ENCODE assay signal across 9 mouse cellular contexts in genomic region chr3:105372371-105372828, GRCm38 (mm10).
A peak's percentile ranks its signal among the peaks of the same experiment; 100 is the strongest.
DNase-seq lines count a peak whose midpoint lies in the region; ATAC-seq and TF ChIP-seq lines count a peak whose summit lies in the region.
"Had no signal": no experiment of that assay in that cellular context is flagged by ENCODE, and none has a peak within 500 bp of the region (broad histone marks: within the 10 kb centered on the region; RNA-seq: fewer than 3 reads in every experiment).

No protein-coding gene starts in this region.

- H3K9me3 ChIP-seq in kidney, embryonic 14.5 days (ENCODE audit: control insufficient read depth, low read length): no peaks in the 10 kb centered on the region
- no peaks in the 10 kb centered on the region for H3K9me3 ChIP-seq in midbrain, embryonic 12.5 days
- H3K9me3 ChIP-seq: limb, embryonic 15.5 days had no signal

- H3K27me3 ChIP-seq in kidney, embryonic 14.5 days (ENCODE audit: control insufficient read depth, insufficient read depth, low read length): no peaks in the 10 kb centered on the region
- H3K27me3 ChIP-seq in midbrain, embryonic 12.5 days: peaks cover 6% of the 10 kb centered on the region
- no peaks in the 10 kb centered on the region for H3K27me3 ChIP-seq in thymus, adult 2 months (ENCODE audit: control insufficient read depth, insufficient read depth, low read length)
- H3K27me3 ChIP-seq: limb, embryonic 15.5 days had no signal

- TF ChIP-seq CTCF in brain, embryonic 14.5 days (IDR thresholded peaks at IDR 0.05; ENCODE audit: borderline replicate concordance, extremely low read depth, insufficient read depth, insufficient read length): no peak
- TF ChIP-seq CTCF in thymus, adult 2 months (IDR thresholded peaks at IDR 0.05; ENCODE audit: borderline replicate concordance, control insufficient read depth, extremely low read depth, insufficient read depth, low read length, poor library complexity): no peak

- ATAC-seq in kidney, embryonic 14.5 days (ENCODE audit: low FRiP score, low TSS enrichment): peak; percentile 79
- ATAC-seq in midbrain, embryonic 12.5 days (ENCODE audit: low FRiP score, low read depth): peak; percentile 47; the same call in 1 of the 2 replicates

- peaks cover 16% of the 10 kb centered on the region; the same call in 1 of the 2 replicates for H3K4me1 ChIP-seq in kidney, embryonic 14.5 days (ENCODE audit: control insufficient read depth, insufficient read depth, low read length)
- H3K4me1 ChIP-seq in midbrain, embryonic 12.5 days: peaks cover 6% of the 10 kb centered on the region; the same call in 1 of the 2 replicates
- H3K4me1 ChIP-seq in thymus, adult 2 months (replicated peaks; ENCODE audit: control insufficient read depth, insufficient read depth, low read length): no peaks in the 10 kb centered on the region
- H3K4me1 ChIP-seq: limb, embryonic 15.5 days had no signal

- no peak overlapping the region for H3K4me3 ChIP-seq in kidney, embryonic 14.5 days (ENCODE audit: low read length)
- no peak overlapping the region for H3K4me3 ChIP-seq in midbrain, embryonic 12.5 days
- no peak overlapping the region for H3K4me3 ChIP-seq in thymus, adult 2 months (ENCODE audit: control insufficient read depth, insufficient read depth, low read length)
- H3K4me3 ChIP-seq: limb, embryonic 15.5 days had no signal

- H3K9ac ChIP-seq in kidney, embryonic 14.5 days (ENCODE audit: low read depth, low read length): no peak overlapping the region
- H3K9ac ChIP-seq in midbrain, embryonic 12.5 days (replicated peaks): no peak overlapping the region
- H3K9ac ChIP-seq: limb, embryonic 15.5 days had no signal

- no peaks in the 10 kb centered on the region for H3K36me3 ChIP-seq in kidney, embryonic 14.5 days (ENCODE audit: control insufficient read depth, insufficient read depth, low read length)
- no peaks in the 10 kb centered on the region for H3K36me3 ChIP-seq in midbrain, embryonic 12.5 days
- no peaks in the 10 kb centered on the region for H3K36me3 ChIP-seq in thymus, adult 2 months (ENCODE audit: control insufficient read depth, insufficient read depth, low read length)
- H3K36me3 ChIP-seq: limb, embryonic 15.5 days had no signal

- DNase-seq in kidney, adult 18-20 months: no peak
- DNase-seq in brain, embryonic 14.5 days (ENCODE audit: low read depth): peak; percentile 60
- DNase-seq in cerebellum, adult 9-11 months: peak; percentile 39
- DNase-seq in ovary, adult 18-20 months (ENCODE audit: low spot score): no peak
- DNase-seq in thymus, adult 2 months: no peak
- DNase-seq: heart, adult 18-20 months had no signal

- H3K27ac ChIP-seq in kidney, embryonic 14.5 days (ENCODE audit: low read depth, low read length): peak overlapping the region; percentile 7; the same call in 1 of the 2 replicates
- H3K27ac ChIP-seq in midbrain, embryonic 12.5 days (replicated peaks): no peak overlapping the region
- no peak overlapping the region for H3K27ac ChIP-seq in thymus, adult 2 months (ENCODE audit: control insufficient read depth, insufficient read depth, low read length)
- H3K27ac ChIP-seq: limb, embryonic 15.5 days had no signal

- H3K4me2 ChIP-seq in kidney, embryonic 14.5 days (replicated peaks; ENCODE audit: low read depth, low read length): no peak overlapping the region
- H3K4me2 ChIP-seq in midbrain, embryonic 12.5 days (replicated peaks): no peak overlapping the region
- H3K4me2 ChIP-seq: limb, embryonic 15.5 days had no signal

- no peak for TF ChIP-seq POLR2A in brain, embryonic 14.5 days (IDR thresholded peaks at IDR 0.05; ENCODE audit: borderline replicate concordance, extremely low read depth, insufficient read depth, insufficient read length, poor library complexity, severe bottlenecking)
- TF ChIP-seq POLR2A in thymus, adult 2 months (IDR thresholded peaks at IDR 0.05; ENCODE audit: control insufficient read depth, extremely low read depth, insufficient read depth, low read length, poor library complexity): no peak

- 20% methylated on average over 6 of the region's 6 CpGs for WGBS in kidney, embryonic 14.5 days
- WGBS in midbrain, embryonic 12.5 days: 28% methylated on average over 6 of the region's 6 CpGs
- WGBS in thymus, adult 2 months: 88% methylated on average over 6 of the region's 6 CpGs

Comparison
In these comparisons a context has a peak if more than half of its experiments do, and no peak if none do; other contexts are left out.
1. DNase-seq: peak in brain, embryonic 14.5 days (single experiment) and cerebellum, adult 9-11 months (single experiment); none in kidney, adult 18-20 months (single experiment), ovary, adult 18-20 months (single experiment) and thymus, adult 2 months (single experiment).